Mouse (Mus musculus) erythroblast, embryonic 14.5 days (primary cell): ENCODE measurements around the gene Gspt1.

Source experiments
- GATA1 ChIP-seq: IDR thresholded peaks from 2 replicates; pipeline ENCODE4 v1.6.1; 2012; ENCODE audit warnings: low read length, inconsistent platforms, mixed read lengths
- TAL1 ChIP-seq: IDR thresholded peaks from 3 replicates; pipeline ENCODE4 v1.6.1; 2012; ENCODE audit warnings: low read length, inconsistent platforms, mixed read lengths

DNA sequence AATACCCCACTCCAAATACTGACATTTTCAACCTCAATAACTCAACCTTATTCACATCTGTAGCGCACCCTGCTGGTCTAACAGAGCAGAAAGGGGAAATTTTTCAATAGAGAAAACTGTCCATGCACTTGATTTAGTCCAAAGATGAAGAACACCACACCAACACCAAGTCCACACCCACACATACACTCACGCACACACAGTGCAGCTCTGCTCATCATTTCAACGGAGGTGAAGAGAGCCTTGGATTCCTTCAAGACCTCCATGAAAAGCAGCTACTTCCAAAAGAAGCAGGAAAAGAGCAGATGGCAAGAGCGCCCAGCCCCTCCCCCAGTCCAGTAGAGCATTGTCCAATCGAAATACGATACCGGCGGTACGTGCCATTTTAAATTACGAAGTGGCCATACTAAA lies 79.4 kb downstream of the Gspt1 start:
- TF ChIP-seq GATA1 = no peak
- no peak for TF ChIP-seq TAL1
